Mouse (Mus musculus) CH12.LX (cell line): ENCODE data around the gene Lin7b. TPM values are rescaled to one million over a fixed set of nuclear protein-coding genes. Genes with fewer than 3 reads are reported as not detected.

Experiments used
- DNase-seq: peaks from one replicate; pipeline ENCODE4 v3.0.0-alpha.2; 2013; ENCODE audit errors: extremely low read depth
- H3K27ac ChIP-seq: 2 replicates; pipeline ENCODE4 v1.5.1; 2012; ENCODE audit warnings: low read depth, mild to moderate bottlenecking, control low read depth, moderate library complexity; ENCODE audit not compliant: insufficient read depth
- H3K27me3 ChIP-seq: replicated peaks from 2 replicates; pipeline ENCODE3; 2012; ENCODE audit warnings: inconsistent platforms
- H3K36me3 ChIP-seq, 2 experiments: replicated peaks in 1 of 2; 2 replicates each; pipeline versions ENCODE3 to v1.6.1; 2012; ENCODE audit warnings: inconsistent platforms in 1 of 2, low read length in 1 of 2, mild to moderate bottlenecking in 1 of 2, mixed read lengths in 1 of 2, moderate library complexity in 1 of 2; ENCODE audit not compliant: control insufficient read depth in 1 of 2, insufficient read depth in 1 of 2
- H3K4me1 ChIP-seq, 2 experiments: 2 replicates each; pipeline ENCODE4 v1.6.1; 2012; ENCODE audit warnings: inconsistent platforms in 1 of 2, moderate library complexity in 1 of 2; ENCODE audit not compliant: insufficient read depth in 2 of 2, control insufficient read depth in 1 of 2
- H3K4me2 ChIP-seq: 2 replicates; pipeline ENCODE4 v1.6.1; 2012; ENCODE audit warnings: low read depth, mild to moderate bottlenecking, control low read depth; ENCODE audit not compliant: poor library complexity, insufficient read depth, severe bottlenecking
- H3K4me3 ChIP-seq, 3 experiments: fragments of 150-350 bp in 1 of 3; sonication (generic) in 1 of 3; replicated peaks in 1 of 3; 2 replicates each; pipeline versions ENCODE3 to v1.5.1; 2011 to 2012; ENCODE audit warnings: low read depth in 2 of 3, low read length in 2 of 3, mild to moderate bottlenecking in 2 of 3, moderate library complexity in 2 of 3, control low read depth in 1 of 3, improper control_type of control experiment in 1 of 3, inconsistent platforms in 1 of 3, mixed read lengths in 1 of 3; ENCODE audit not compliant: poor library complexity in 1 of 3
- H3K79me2 ChIP-seq: replicated peaks from 2 replicates; pipeline ENCODE4 v1.6.1; 2012; ENCODE audit warnings: mild to moderate bottlenecking, moderate library complexity; ENCODE audit not compliant: control insufficient read depth, poor library complexity, insufficient read depth, severe bottlenecking; ENCODE audit errors: extremely low read depth
- H3K9ac ChIP-seq: 2 replicates; pipeline ENCODE4 v1.6.1; 2012; ENCODE audit warnings: low read depth, mild to moderate bottlenecking, control low read depth, moderate library complexity; ENCODE audit not compliant: insufficient read depth
- H3K9me3 ChIP-seq: replicated peaks from 2 replicates; pipeline ENCODE3; 2012; ENCODE audit warnings: low read length, inconsistent platforms, mixed read lengths
- BHLHE40 ChIP-seq: IDR thresholded peaks from 2 replicates; pipeline ENCODE4 v1.6.1; 2011; ENCODE audit warnings: mild to moderate bottlenecking, low read depth, low read length, improper control_type of control experiment
- CHD1 ChIP-seq: IDR thresholded peaks from 2 replicates; pipeline ENCODE4 v1.6.1; 2012; ENCODE audit warnings: low read depth, low read length, improper control_type of control experiment, inconsistent platforms
- CHD2 ChIP-seq: IDR thresholded peaks from 2 replicates; pipeline ENCODE4 v1.6.1; 2011; ENCODE audit warnings: low read length, improper control_type of control experiment
- ELF1 ChIP-seq: IDR thresholded peaks from 2 replicates; pipeline ENCODE4 v1.6.1; 2014; ENCODE audit warnings: low read depth, mild to moderate bottlenecking, inconsistent platforms, low read length, improper control_type of control experiment
- GABPA ChIP-seq: IDR thresholded peaks from 2 replicates; pipeline ENCODE4 v1.6.1; 2012; ENCODE audit warnings: low read depth, low read length, improper control_type of control experiment, inconsistent platforms; ENCODE audit not compliant: insufficient replicate concordance
- IRF4 ChIP-seq: IDR thresholded peaks from 2 replicates; pipeline ENCODE4 v1.6.1; 2014; ENCODE audit warnings: low read depth, mild to moderate bottlenecking, inconsistent platforms, low read length, improper control_type of control experiment
- JUND ChIP-seq: conservative IDR thresholded peaks from 2 replicates; pipeline ENCODE4 v1.6.1; 2011; ENCODE audit warnings: low read depth, low read length, improper control_type of control experiment
- KAT2A ChIP-seq: IDR thresholded peaks from 2 replicates; pipeline ENCODE4 v1.6.1; 2012; ENCODE audit warnings: low read length, improper control_type of control experiment, inconsistent platforms; ENCODE audit not compliant: insufficient replicate concordance
- MAX ChIP-seq: IDR thresholded peaks from 2 replicates; pipeline ENCODE4 v1.6.1; 2011; ENCODE audit warnings: low read length, improper control_type of control experiment
- MAZ ChIP-seq: IDR thresholded peaks from 2 replicates; pipeline ENCODE4 v1.6.1; 2012; ENCODE audit warnings: low read depth, mild to moderate bottlenecking, inconsistent platforms, low read length, improper control_type of control experiment, moderate library complexity
- MXI1 ChIP-seq: IDR thresholded peaks from 2 replicates; pipeline ENCODE4 v1.6.1; 2011; ENCODE audit warnings: mild to moderate bottlenecking, low read depth, low read length, improper control_type of control experiment
- POLR2A ChIP-seq: IDR thresholded peaks from 2 replicates; pipeline ENCODE4 v1.6.1; 2011; ENCODE audit warnings: low read depth, mild to moderate bottlenecking, improper control_type of control experiment, low read length
- RAD21 ChIP-seq: IDR thresholded peaks from 2 replicates; pipeline ENCODE4 v1.6.1; 2011; ENCODE audit warnings: low read depth, mild to moderate bottlenecking, low read length, improper control_type of control experiment, moderate library complexity
- RCOR1 ChIP-seq: conservative IDR thresholded peaks from 2 replicates; pipeline ENCODE4 v1.6.1; 2012; ENCODE audit warnings: low read depth, mild to moderate bottlenecking, inconsistent platforms, low read length, improper control_type of control experiment
- TBP ChIP-seq: conservative IDR thresholded peaks from 2 replicates; pipeline ENCODE4 v1.6.1; 2011; ENCODE audit warnings: low read depth, low read length, improper control_type of control experiment
- dilution Hi-C: fragments of 300-500 bp; cut with MboI; formaldehyde crosslinking; loops from 2 replicates; pipeline ENCODE4 v1.14.3; 2020; ENCODE audit warnings: low sequenced_read_pairs; ENCODE audit not compliant: extremely low pct_unique_long_range_greater_than_20kb, extremely low pct_ligation_motif_present
- in situ Hi-C: fragments of 300-500 bp; cut with MboI; formaldehyde crosslinking; loops from 3 replicates; pipeline ENCODE4 v1.14.3; 2019; ENCODE audit warnings: low sequenced_read_pairs, low pct_ligation_motif_present, low pct_unique_long_range_greater_than_20kb, mixed read lengths
- polyA plus RNA-seq: library from polyadenylated mRNA; unstranded; fragments of >175 nt; gene quantifications from 2 replicates; pipeline ENCODE4 v1.2.1, GENCODE M21; 2012; ENCODE audit warnings: low read depth; ENCODE audit not compliant: insufficient read length
- total RNA-seq, 2 experiments: library from RNA; depleted of rRNA; stranded (reverse); fragments of 300-350 nt in 1 of 2; fragments of >200 nt in 1 of 2; gene quantifications; 2 replicates each; pipeline ENCODE4 v1.2.3; 2012 to 2014

Gene Lin7b
- total and polyA plus RNA-seq, 3 experiments: 3.8 to 10.4 (median 4.4) TPM

GRCm38 (mm10) chr7:45408351-45408750 lies 38.0 kb upstream of the Lin7b start:
- in situ Hi-C loops: no loop called here
- TF ChIP-seq POLR2A: no peak
- no peak for TF ChIP-seq CHD2
- TF ChIP-seq RAD21: no peak
- no peak for TF ChIP-seq JUND
- no peak for TF ChIP-seq MAZ
- TF ChIP-seq BHLHE40: no peak
- TF ChIP-seq IRF4: no peak
- no peak for TF ChIP-seq GABPA
- TF ChIP-seq RCOR1: no peak
- TF ChIP-seq TBP: no peak
- TF ChIP-seq CHD1: no peak

GRCm38 (mm10) chr7:45407836-45408235 lies 37.5 kb upstream of the Lin7b start:
- TF ChIP-seq POLR2A: no peak
- TF ChIP-seq KAT2A: no peak
- TF ChIP-seq ELF1: no peak
- no peak for TF ChIP-seq GABPA
- TF ChIP-seq JUND: no peak
- TF ChIP-seq MXI1: no peak
- no peak for TF ChIP-seq RCOR1
- no peak for TF ChIP-seq MAX
- no peak for TF ChIP-seq TBP
- H3K4me3 ChIP-seq: no peak overlapping the region
- dilution Hi-C loops (no loop called here), in situ Hi-C loops (no loop called here)
- no peak overlapping the region for H3K4me2 ChIP-seq
- peaks cover 0 to 14% of the 10 kb centered on the region in 2 experiments; a peak in 2 of 4 replicates for H3K4me1 ChIP-seq
- H3K36me3 ChIP-seq: peaks cover 0 to 4% of the 10 kb centered on the region in 2 experiments
- DNase-seq: no peak
- H3K27ac ChIP-seq: no peak overlapping the region
- no peaks in the 10 kb centered on the region for H3K79me2 ChIP-seq
- H3K27me3 ChIP-seq: peaks cover 73% of the 10 kb centered on the region
- no peak overlapping the region for H3K9ac ChIP-seq
- H3K9me3 ChIP-seq: peaks cover 12% of the 10 kb centered on the region

More at GRCm38 (mm10) chr7:45408351-45408750, 38.0 kb upstream of the Lin7b start:
- Histone ChIP-seq H3K27ac (no peak overlapping the region), H3K4me3 (no peak overlapping the region), H3K27me3 (peaks cover 77% of the 10 kb centered on the region), H3K9me3 (peaks cover 12% of the 10 kb centered on the region), H3K36me3 (peaks cover 0 to 4% of the 10 kb centered on the region in 2 experiments), H3K4me1 (peaks cover 0 to 18% of the 10 kb centered on the region in 2 experiments; a peak in 2 of 4 replicates), H3K4me2 (no peak overlapping the region), H3K9ac (no peak overlapping the region), H3K79me2 (no peaks in the 10 kb centered on the region)
- dilution Hi-C loops: no loop called here
- DNase-seq: no peak
